18 mouse cellular contexts compared by ENCODE assay signal in the genomic region with DNA sequence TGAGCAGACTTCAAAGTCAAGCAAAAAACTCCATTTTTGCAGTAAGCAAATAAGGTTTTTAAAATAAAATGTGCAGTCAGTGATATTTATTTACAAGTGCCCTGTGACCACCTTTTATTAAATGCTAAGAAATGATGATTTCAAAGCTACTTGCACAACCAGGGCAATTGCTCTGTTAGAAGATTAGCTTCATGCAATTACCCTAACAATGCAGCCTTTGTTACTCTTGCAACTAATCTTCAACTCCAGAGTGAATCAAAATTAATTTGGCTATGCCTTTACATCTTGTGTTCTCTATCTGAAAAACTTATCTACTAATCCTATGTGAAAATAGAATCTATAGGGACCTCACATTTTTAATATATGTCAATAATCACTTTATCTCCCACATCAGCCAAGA.
"Had no signal": no experiment of that assay in that cellular context is flagged by ENCODE, and none has a peak within 500 bp of the region (broad histone marks: within the 10 kb centered on the region; RNA-seq: fewer than 3 reads in every experiment).

No protein-coding gene starts in this region.

- H3K9me3 ChIP-seq: liver, embryonic 13.5 days; liver, embryonic 15.5 days; lung, embryonic 15.5 days; megakaryocyte, embryonic 14.5 days; midbrain, embryonic 12.5 days; neural tube, embryonic 12.5 days; stomach, embryonic 15.5 days had no signal

- H3K4me3 ChIP-seq: liver, embryonic 13.5 days; liver, embryonic 15.5 days; lung, embryonic 15.5 days; megakaryocyte, embryonic 14.5 days; midbrain, embryonic 12.5 days; neural tube, embryonic 12.5 days; stomach, embryonic 15.5 days had no signal

- DNase-seq: liver, embryonic 13.5 days; liver, postnatal 0 days; lung, adult 2 months; lung, postnatal 14 days; lung, postnatal 36 days; right cerebral cortex, postnatal 14 days; thymus, adult 2 months; thymus, postnatal 25 days; thymus, postnatal 4 days had no signal

- H3K9ac ChIP-seq: liver, embryonic 13.5 days; liver, embryonic 15.5 days; liver, postnatal 0 days; lung, embryonic 15.5 days; midbrain, embryonic 12.5 days; neural tube, embryonic 12.5 days; stomach, embryonic 15.5 days had no signal

- ATAC-seq: liver, postnatal 0 days; lung, postnatal 0 days had no signal

- H3K4me2 ChIP-seq: liver, embryonic 13.5 days; liver, embryonic 15.5 days; lung, embryonic 15.5 days; midbrain, embryonic 12.5 days; neural tube, embryonic 12.5 days; stomach, embryonic 15.5 days had no signal

- H3K36me3 ChIP-seq: liver, embryonic 13.5 days; liver, embryonic 15.5 days; lung, embryonic 15.5 days; midbrain, embryonic 12.5 days; neural tube, embryonic 12.5 days; stomach, embryonic 15.5 days had no signal

- H3K4me1 ChIP-seq: liver, embryonic 13.5 days; liver, embryonic 15.5 days; lung, embryonic 15.5 days; megakaryocyte, embryonic 14.5 days; stomach, embryonic 15.5 days had no signal

- H3K27me3 ChIP-seq: liver, embryonic 13.5 days; liver, embryonic 15.5 days; lung, embryonic 15.5 days; megakaryocyte, embryonic 14.5 days; neural tube, embryonic 12.5 days; stomach, embryonic 15.5 days had no signal

- H3K27ac ChIP-seq: liver, embryonic 13.5 days; liver, embryonic 15.5 days; lung, embryonic 15.5 days; macrophage; midbrain, embryonic 12.5 days; neural tube, embryonic 12.5 days; stomach, embryonic 15.5 days; stomach, postnatal 0 days had no signal
